Mouse (Mus musculus) right cerebral cortex, adult 2 months (tissue): ENCODE measurements at regions not wholly inside any gene's neighbourhood (a gene's known extent, or its start where the extent isn't known, plus 50 kb on each side); places are given as distances from the start of the nearest gene placed in this dataset.
A peak's percentile ranks its signal among the peaks of the same experiment; 100 is the strongest.

Experiments
- DNase-seq, 2 experiments: peaks; one replicate each; pipeline ENCODE4 v3.0.0; 2021 to 2022; ENCODE audit warnings: low spot score in 2 of 2

DNA sequence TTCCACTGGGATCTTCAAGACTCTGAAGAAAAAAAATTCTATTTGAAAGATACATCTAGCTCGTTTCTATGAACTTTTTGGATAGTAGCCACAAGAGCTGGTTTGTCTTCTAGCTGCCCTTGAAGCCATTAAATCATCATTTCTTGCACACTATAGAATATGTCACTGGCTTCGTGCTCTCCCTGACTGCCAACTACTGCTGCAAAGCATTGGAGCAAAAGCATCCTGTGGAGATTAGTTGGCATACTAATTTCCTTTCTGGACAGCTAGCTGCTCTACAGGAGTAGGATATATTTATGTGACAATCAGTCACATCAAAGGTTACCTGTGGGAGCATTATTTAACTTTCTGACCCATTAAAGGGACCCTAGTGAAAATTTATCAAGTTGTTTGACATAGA, 243.1 kb downstream of the Pdgfc start:
- DNase-seq = no peak

DNA sequence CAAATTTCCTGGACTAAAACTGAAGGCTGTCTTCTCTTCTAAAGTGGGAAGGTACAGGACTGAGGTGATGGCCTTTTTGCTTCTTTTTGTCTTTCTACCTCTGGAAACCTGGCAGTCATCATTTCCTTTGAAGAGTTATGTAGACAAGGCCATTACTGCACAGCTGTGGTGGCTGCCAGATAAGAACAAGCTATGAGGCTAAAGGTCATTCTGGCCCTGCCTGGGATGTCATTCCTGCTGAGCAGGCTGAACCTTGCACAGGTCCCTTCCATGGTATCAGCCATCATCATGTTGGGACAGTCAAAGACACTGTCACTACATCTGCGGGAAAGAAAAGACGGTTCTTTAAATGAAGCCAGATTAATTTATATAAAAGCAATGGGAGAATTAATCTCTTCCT, 253.5 kb downstream of the Pdgfc start:
- DNase-seq = no peak

- no peak for DNase-seq
Measured at GRCm38 (mm10) chr3:81292404-81292803, 256.2 kb downstream of the Pdgfc start.

DNA sequence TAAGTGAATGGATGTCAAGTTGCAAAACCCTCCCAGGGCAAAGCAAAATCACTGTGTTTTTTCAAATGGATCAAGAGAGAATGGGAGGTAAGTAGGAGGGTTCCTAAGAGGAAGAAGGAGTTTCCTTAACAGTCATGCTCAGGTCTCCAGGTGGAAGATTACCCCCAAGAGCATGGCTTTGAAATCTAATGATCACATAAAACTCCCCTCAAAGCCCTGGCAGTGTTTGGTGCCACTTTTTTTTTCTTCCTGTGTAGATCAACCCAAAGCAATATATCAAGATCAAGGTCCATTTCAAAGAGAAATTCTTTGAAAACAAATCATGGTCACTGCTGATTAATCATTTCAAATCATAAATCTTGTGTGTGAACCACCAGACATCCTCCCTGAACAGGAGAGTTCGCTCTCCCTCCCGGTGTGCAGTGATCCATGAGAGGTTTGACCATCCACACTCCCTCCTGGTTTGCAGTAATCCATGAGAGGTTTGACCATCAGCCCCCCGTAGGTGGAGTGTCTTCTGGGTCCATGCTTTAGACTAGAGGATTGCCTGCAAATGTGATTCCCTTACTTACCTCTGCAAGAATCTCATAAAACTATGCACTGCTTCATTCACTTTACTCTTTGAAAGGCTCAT, 257.1 kb downstream of the Pdgfc start:
- no peak for DNase-seq

- DNase-seq = no peak
Measured at GRCm38 (mm10) chr3:81304017-81304791, 268.0 kb downstream of the Pdgfc start.

DNA sequence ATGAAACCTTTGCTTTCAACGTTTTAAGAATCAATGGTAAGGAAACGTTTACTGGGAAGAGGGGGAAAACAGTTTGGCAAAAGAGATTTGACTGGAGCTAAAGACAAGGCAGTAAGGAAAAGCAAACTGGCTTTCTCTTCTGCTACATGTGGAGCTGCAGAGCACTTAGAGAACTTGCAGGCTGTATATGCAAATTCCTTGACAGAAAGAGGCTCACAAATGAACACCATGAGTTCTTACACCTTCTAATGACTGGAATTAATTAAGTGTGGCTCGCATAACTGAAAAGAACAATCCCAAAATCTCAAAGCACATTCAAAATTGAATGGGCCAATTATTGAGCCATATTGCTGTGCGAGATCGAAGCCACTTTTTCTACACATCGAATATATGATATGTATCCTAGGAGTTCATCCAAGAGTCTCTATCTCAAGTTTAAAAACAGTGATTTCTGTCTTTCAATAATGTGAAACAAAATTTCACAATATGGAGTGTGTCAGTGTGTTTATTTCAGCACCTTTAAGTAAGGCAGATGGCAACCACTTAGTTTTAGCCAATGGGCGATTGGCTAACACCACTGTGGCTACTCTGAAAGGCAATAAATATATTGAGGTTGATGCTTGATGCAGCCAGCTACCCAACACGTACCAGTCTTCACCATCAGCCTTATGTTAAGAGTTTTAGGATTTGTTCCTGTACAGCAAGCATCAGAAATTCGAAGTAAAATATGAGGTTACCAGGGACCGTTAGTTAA, 269.4 kb downstream of the Pdgfc start:
- no peak for DNase-seq

- no peak for DNase-seq
Measured at GRCm38 (mm10) chr3:81326866-81327265, 290.6 kb downstream of the Pdgfc start.

DNA sequence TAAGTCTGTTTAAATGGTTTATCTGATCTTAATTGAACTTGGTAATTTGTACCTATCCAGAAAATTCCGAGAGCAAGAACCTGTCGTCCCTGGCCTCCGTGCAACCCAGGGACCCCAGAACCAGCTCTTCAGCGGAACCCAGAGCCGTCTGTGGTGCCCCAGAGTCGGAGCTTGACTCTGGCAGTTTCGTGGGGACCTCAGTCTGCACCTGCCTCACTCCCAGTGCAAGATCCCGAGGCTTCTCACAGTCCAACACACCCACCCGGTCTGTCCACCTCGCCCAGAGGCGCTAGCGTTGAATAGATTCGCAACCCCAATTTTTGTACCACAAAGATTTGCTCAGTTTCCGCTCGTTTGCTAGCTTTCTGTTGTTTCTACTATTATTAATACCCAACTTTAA, 315.5 kb downstream of the Pdgfc start:
- no peak for DNase-seq

DNA sequence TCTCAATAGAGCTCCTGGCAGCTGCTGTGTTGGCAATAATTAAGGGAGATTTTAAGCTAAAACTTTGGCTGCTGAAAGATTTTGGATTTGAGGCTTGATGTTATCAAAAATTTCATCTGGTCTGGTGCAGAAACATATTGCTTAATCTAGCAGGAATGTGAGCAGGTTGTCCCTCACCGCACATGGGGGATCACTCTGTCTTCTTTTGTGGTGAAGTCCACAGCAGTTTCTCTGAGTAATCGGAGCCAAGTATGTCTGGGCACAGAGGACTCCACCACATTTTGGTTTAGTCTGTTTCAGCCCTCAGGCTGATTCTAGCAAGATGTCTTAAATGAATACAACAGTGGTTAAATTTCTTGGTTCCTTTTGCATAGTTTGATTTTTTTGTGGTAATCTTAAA, 331.7 kb downstream of the Pdgfc start:
- DNase-seq = no peak

DNA sequence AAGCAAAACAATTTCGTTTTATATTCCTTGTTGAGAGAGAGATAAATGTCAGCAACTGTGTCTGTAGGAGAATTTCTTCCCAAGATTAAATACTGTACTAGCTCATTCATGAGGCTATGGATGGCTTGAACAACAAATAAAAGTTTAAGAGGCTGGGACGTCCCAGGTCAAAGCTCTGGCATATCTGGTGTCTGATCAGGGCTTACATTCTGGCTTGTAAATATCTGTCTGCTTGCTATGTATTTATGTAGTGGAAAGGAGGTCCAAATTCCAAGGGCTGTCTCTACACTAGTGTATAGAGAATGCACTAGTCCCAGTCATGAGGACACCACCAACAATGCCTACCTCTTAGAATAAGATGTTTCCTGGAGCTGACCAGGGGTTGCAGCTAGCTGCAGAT, 332.4 kb downstream of the Pdgfc start:
- DNase-seq = no peak

DNA sequence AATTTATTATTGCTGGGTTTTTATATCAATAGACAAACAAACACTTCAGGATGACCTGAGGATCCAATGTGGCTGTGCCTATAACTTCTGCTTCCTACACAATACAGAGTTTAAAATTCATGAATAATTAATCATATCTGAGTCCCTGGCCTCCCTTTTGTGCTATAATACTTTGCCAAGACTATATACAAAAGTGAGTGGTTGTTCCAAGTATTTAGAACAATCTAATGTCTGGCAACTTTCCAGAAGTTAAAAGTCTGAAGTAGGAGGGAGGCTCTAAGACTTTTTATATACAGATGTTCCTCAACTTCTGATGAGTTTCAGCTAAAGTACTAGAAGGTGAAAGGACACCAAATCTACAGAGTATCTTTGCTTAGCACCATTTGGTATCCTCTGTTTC, 333.5 kb downstream of the Pdgfc start:
- no peak for DNase-seq

GRCm38 (mm10) chr3:81375990-81376389, 339.8 kb downstream of the Pdgfc start:
- no peak for DNase-seq

DNA sequence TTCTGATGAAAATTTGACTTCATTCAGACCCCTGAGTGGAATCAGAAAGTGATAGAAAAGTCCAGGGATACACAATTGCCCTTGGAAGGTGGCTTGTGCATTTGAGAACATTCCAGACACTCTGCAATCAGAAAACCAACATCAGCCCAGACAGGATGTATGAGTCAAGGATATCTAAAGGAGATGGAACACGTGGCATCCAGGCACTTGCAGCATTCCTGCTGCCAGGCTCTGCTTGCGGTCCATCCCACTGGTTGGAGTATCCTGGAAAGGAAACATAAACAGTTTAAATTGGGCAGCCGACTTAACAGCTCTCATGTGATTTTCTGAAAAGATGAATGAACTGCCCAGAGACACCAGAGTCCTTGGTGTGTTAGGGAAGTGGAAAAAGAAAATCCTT, 341.2 kb downstream of the Pdgfc start:
- DNase-seq = peak in 1 of 2 experiments; percentile 7

DNA sequence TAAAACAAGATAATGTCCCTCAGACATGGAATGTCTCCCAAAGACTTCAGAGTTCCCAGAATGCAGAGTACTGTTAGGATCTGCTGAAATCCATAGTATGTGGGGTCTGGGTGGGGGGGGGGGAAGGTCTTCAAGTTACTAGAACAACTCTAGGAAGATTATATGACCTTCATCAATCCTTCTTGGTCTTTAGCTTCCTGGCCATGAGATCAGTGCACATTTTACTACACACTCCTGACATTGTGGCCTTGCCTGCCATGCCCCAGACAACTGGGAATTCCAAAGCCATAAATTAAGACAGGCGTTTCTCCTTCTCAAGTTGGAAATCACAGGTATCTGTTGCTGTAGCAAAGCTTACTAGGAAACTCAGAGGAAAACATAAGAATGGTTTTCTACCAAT, 343.1 kb downstream of the Pdgfc start:
- DNase-seq = no peak

DNA sequence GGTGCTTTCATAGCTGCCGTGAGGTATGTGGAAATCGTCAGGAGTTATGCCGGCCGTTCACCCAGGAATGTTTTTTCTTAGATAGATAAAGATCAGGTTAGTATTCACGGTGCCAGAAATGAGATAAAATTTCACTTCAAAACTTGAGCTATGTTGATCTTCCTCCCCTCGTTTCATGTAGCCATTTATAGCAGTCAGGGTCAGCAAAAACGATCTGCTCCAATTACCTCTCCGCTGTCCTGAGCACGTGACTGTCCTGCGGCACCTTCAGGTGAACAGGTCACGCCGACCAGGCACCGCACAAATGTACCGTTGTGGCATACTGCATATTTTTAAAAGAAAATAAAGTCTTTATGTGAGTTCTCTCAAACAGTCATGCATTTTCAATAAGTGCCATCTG, 350.7 kb downstream of the Pdgfc start:
- no peak for DNase-seq

- DNase-seq = no peak
Measured at GRCm38 (mm10) chr3:81387634-81388033, 351.4 kb downstream of the Pdgfc start.

GRCm38 (mm10) chr3:81397212-81397611, 361.0 kb downstream of the Pdgfc start:
- no peak for DNase-seq

GRCm38 (mm10) chr3:81401028-81401427, 364.8 kb downstream of the Pdgfc start:
- DNase-seq = no peak

DNA sequence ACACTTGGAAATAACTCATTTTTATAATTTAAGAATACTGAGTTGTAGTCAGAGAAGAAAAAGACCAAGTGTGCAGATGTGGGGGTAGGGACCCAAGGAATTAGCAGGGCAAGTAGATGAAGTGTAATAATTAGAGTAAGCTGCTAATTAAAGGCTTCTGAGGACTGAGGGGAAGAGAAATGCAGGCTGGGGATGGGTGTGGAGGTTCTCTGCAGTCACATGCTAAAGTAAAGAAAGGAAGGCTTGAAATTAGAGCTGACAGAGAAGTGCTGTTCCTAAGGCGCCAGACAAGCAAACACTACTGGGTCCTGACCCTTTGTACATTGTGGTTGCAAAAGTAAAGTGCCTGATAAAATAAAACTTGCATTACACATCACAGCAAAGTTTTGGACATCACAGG, 372.7 kb downstream of the Pdgfc start:
- no peak for DNase-seq

DNA sequence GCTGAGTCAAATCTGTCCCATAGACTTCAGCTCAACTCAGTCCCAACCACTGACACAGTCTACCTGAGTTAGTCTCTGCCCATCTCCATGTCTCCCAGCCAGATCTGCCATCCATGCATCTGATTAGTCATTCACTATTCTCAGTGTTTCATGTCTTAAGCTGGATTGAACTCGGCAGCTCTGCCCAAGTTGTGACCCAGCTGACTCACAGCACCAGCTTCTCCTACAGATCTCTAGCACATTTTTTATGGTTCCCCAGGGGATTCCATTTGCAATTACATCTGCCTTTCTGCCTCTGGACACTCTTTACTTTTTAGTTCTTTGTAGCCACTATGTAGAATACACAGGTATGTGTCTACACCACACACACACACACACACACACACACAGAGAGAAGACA, 385.7 kb downstream of the Pdgfc start:
- no peak for DNase-seq

GRCm38 (mm10) chr3:81426765-81427164, 390.5 kb downstream of the Pdgfc start:
- DNase-seq = no peak
